Mouse (Mus musculus) hindbrain, embryonic 14.5 days (tissue): ENCODE data around the gene Gm37240. TPM values are rescaled to one million over a fixed set of nuclear protein-coding genes. Genes with fewer than 3 reads are reported as not detected.

Source experiments
- ATAC-seq: fragments of 200-750 bp; cut with Nextera tagmentation; 2 replicates; pipeline ENCODE4 v1.8.0; 2017; ENCODE audit warnings: moderate number of reproducible peaks, mild to moderate bottlenecking, moderate TSS enrichment, moderate library complexity; ENCODE audit not compliant: low FRiP score
- DNase-seq: peaks from one replicate; pipeline ENCODE4 v3.0.0-alpha.2; 2015; ENCODE audit warnings: low spot score
- H3K27ac ChIP-seq: fragments of 300-500 bp; sonication (generic); 2 replicates; pipeline ENCODE4 v1.5.1; 2014; ENCODE audit warnings: mild to moderate bottlenecking, moderate library complexity
- H3K27me3 ChIP-seq: fragments of 300-500 bp; sonication (generic); 2 replicates; pipeline ENCODE4 v1.6.1; 2014; ENCODE audit warnings: mild to moderate bottlenecking, low read length, mixed read lengths; ENCODE audit not compliant: control insufficient read depth, insufficient read depth
- H3K36me3 ChIP-seq: fragments of 300-500 bp; sonication (generic); replicated peaks from 2 replicates; pipeline ENCODE4 v1.6.1; 2014; ENCODE audit not compliant: control insufficient read depth, insufficient read depth
- H3K4me1 ChIP-seq: fragments of 300-500 bp; sonication (generic); replicated peaks from 2 replicates; pipeline ENCODE4 v1.6.1; 2014; ENCODE audit warnings: antibody characterized with exemption, low read length, mixed read lengths; ENCODE audit not compliant: control insufficient read depth, insufficient read depth
- H3K4me2 ChIP-seq: fragments of 300-500 bp; sonication (generic); replicated peaks from 2 replicates; pipeline ENCODE4 v1.6.1; 2014; ENCODE audit warnings: mild to moderate bottlenecking, moderate library complexity
- H3K4me3 ChIP-seq: fragments of 300-500 bp; sonication (generic); replicated peaks from 2 replicates; pipeline ENCODE4 v1.5.1; 2014; ENCODE audit warnings: mild to moderate bottlenecking, low read length
- H3K9ac ChIP-seq: fragments of 300-500 bp; sonication (generic); 2 replicates; pipeline ENCODE4 v1.6.1; 2014
- H3K9me3 ChIP-seq: fragments of 300-500 bp; sonication (generic); 2 replicates; pipeline ENCODE4 v1.6.1; 2016; ENCODE audit warnings: low read length; ENCODE audit not compliant: control insufficient read depth
- WGBS: fragments of 180-500 bp; shearing (Covaris S2); extraction: QIAGEN DNeasy Blood & Tissue Kit; methylation state at CpG from one replicate; pipeline ENCODE4 v1.1.7; 2014; 5-methylcytosine and 5-hydroxymethylcytosine counted together
- polyA plus RNA-seq: library from polyadenylated mRNA; unstranded; fragments of >200 nt; fragmentation: Nextera tagmentation; extraction: Ambion mirVana; gene quantifications from 2 replicates; pipeline ENCODE4 v1.2.1, GENCODE M21; 2014

Gm37240 gene
- polyA plus RNA-seq, 1 experiment from 2014 or later: 0.94 TPM

DNA sequence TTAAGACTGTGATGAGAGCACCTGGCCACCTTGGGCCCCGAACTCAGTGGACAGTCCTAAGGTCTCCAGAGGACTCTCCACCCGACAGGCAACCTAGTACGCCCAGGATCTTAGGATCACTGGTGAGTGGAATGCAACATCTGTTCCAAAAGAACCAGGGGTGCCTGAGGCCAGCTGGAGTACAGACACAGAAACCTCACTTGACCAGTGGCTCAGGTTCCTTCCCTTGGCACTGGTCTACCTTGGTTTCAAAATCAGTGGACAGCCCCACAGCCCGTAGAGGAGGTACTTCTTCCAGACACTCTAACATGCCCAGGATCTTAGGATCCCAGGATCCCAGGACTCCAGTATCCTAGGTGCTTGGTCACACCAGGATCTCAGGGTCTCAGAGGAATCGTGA is 632.8 kb downstream of the Gm37240 start:
- no peak overlapping the region for H3K9ac ChIP-seq
- no peaks in the 10 kb centered on the region for H3K27me3 ChIP-seq
- H3K9me3 ChIP-seq: no peaks in the 10 kb centered on the region
- no peaks in the 10 kb centered on the region for H3K36me3 ChIP-seq
- H3K4me3 ChIP-seq: no peak overlapping the region
- no peaks in the 10 kb centered on the region for H3K4me1 ChIP-seq
- no peak overlapping the region for H3K4me2 ChIP-seq
- WGBS: 94% methylated on average over 5 of the region's 5 CpGs
- no peak overlapping the region for H3K27ac ChIP-seq
- no peak for DNase-seq
- ATAC-seq: no peak

DNA sequence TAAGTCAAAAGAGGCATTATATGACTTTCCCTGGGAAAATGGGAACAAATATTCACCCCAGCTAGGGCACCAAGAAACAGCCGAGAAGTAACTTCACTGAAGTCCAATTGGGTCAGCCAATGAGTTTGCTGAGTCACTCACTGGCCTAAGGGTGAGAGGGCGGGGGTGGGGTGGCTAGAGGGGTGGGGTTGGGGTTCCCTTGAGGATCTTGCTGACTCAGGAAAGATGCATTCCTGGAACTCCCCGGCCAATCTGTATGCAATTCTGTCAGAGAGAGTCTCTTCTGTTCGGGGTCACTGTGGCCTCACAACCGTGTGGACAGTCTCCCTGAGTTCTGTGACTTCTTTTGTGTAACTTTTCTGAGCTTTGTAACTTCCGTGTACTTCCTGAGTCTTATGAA is 635.7 kb downstream of the Gm37240 start:
- Histone ChIP-seq H3K4me3 (no peak overlapping the region), H3K9ac (no peak overlapping the region), H3K4me1 (no peaks in the 10 kb centered on the region), H3K27ac (no peak overlapping the region), H3K27me3 (no peaks in the 10 kb centered on the region), H3K9me3 (no peaks in the 10 kb centered on the region), H3K4me2 (no peak overlapping the region), H3K36me3 (no peaks in the 10 kb centered on the region)
- 87% methylated on average over 6 of the region's 6 CpGs for WGBS
- no peak for DNase-seq
- no peak for ATAC-seq

- DNase-seq (no peak), ATAC-seq (no peak)
- H3K27me3 ChIP-seq: no peaks in the 10 kb centered on the region
- 90% methylated on average over 3 of the region's 3 CpGs for WGBS
- H3K9ac ChIP-seq: no peak overlapping the region
- no peak overlapping the region for H3K4me3 ChIP-seq
- no peaks in the 10 kb centered on the region for H3K4me1 ChIP-seq
- H3K27ac ChIP-seq: no peak overlapping the region
- H3K4me2 ChIP-seq: no peak overlapping the region
- H3K36me3 ChIP-seq: no peaks in the 10 kb centered on the region
- no peaks in the 10 kb centered on the region for H3K9me3 ChIP-seq
Measured at GRCm38 (mm10) chr3:85246131-85246530, 641.2 kb downstream of the Gm37240 start.

DNA sequence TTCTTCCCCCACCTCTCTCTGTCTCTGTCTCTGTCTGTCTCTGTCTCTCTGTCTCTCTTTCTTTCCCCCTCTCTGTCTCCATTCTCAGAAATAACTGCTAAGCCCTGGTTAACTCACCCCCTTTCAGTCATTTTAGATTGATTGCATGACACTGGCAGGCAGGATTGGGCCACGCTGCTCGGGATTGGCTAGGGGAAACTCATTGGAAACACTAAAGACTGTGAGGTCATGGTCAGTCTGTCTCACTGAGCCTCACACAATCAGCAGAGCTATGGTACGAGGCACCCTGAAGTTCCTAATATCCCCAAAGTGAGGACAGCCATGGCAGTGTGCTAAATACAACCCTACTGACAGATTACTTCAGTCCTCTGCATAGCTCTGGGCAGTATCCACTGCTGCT is 650.8 kb downstream of the Gm37240 start:
- no peaks in the 10 kb centered on the region for H3K4me1 ChIP-seq
- H3K4me3 ChIP-seq: no peak overlapping the region
- no peak overlapping the region for H3K4me2 ChIP-seq
- no peak for ATAC-seq
- no peaks in the 10 kb centered on the region for H3K27me3 ChIP-seq
- no peaks in the 10 kb centered on the region for H3K9me3 ChIP-seq
- H3K36me3 ChIP-seq: no peaks in the 10 kb centered on the region
- no peak overlapping the region for H3K27ac ChIP-seq
- WGBS: 72% methylated on average over 3 of the region's 3 CpGs
- DNase-seq: no peak
- no peak overlapping the region for H3K9ac ChIP-seq

DNA sequence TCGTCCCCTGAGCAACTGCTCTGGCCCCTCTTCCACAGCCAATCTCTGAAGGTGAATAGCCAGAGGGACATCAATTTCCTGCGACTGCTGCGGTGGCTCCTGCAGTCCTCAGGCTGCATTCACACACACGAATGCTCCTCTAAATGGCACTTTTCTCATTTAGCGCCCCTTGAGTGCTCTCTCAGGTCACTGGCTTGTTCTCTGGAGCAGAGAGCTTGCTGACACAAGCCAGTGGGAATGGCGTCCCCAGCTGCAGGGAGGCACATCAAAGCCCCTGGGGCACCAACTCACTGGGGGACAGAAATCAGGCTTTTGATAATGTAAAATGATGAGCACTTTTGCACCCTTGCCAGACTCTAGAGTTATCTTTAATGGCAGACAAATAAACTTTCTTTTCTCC is 654.5 kb downstream of the Gm37240 start:
- Histone ChIP-seq H3K9me3 (no peaks in the 10 kb centered on the region), H3K27ac (no peak overlapping the region), H3K36me3 (no peaks in the 10 kb centered on the region), H3K27me3 (no peaks in the 10 kb centered on the region), H3K9ac (no peak overlapping the region), H3K4me2 (no peak overlapping the region), H3K4me1 (no peaks in the 10 kb centered on the region), H3K4me3 (no peak overlapping the region)
- 49% methylated on average over 6 of the region's 6 CpGs for WGBS
- ATAC-seq (no peak), DNase-seq (no peak)

GRCm38 (mm10) chr3:85222046-85222445 is 665.3 kb downstream of the Gm37240 start:
- no peak overlapping the region for H3K9ac ChIP-seq
- no peaks in the 10 kb centered on the region for H3K9me3 ChIP-seq
- no peak for ATAC-seq
- H3K27ac ChIP-seq: no peak overlapping the region
- 72% methylated on average over 5 of the region's 5 CpGs for WGBS
- no peaks in the 10 kb centered on the region for H3K27me3 ChIP-seq
- H3K36me3 ChIP-seq: no peaks in the 10 kb centered on the region
- no peak for DNase-seq
- H3K4me1 ChIP-seq: no peaks in the 10 kb centered on the region
- H3K4me3 ChIP-seq: no peak overlapping the region
- H3K4me2 ChIP-seq: no peak overlapping the region

GRCm38 (mm10) chr3:85214926-85215325 is 672.4 kb downstream of the Gm37240 start:
- Histone ChIP-seq H3K27ac (no peak overlapping the region), H3K27me3 (no peaks in the 10 kb centered on the region), H3K4me1 (no peaks in the 10 kb centered on the region), H3K4me2 (no peak overlapping the region), H3K9me3 (no peaks in the 10 kb centered on the region), H3K36me3 (no peaks in the 10 kb centered on the region), H3K4me3 (no peak overlapping the region), H3K9ac (no peak overlapping the region)
- 83% methylated on average over 5 of the region's 5 CpGs for WGBS
- ATAC-seq (no peak), DNase-seq (no peak)

GRCm38 (mm10) chr3:85212751-85213350 is 674.5 kb downstream of the Gm37240 start:
- H3K4me1 ChIP-seq: no peaks in the 10 kb centered on the region
- WGBS: 81% methylated on average over 9 of the region's 9 CpGs
- no peak for ATAC-seq

DNA sequence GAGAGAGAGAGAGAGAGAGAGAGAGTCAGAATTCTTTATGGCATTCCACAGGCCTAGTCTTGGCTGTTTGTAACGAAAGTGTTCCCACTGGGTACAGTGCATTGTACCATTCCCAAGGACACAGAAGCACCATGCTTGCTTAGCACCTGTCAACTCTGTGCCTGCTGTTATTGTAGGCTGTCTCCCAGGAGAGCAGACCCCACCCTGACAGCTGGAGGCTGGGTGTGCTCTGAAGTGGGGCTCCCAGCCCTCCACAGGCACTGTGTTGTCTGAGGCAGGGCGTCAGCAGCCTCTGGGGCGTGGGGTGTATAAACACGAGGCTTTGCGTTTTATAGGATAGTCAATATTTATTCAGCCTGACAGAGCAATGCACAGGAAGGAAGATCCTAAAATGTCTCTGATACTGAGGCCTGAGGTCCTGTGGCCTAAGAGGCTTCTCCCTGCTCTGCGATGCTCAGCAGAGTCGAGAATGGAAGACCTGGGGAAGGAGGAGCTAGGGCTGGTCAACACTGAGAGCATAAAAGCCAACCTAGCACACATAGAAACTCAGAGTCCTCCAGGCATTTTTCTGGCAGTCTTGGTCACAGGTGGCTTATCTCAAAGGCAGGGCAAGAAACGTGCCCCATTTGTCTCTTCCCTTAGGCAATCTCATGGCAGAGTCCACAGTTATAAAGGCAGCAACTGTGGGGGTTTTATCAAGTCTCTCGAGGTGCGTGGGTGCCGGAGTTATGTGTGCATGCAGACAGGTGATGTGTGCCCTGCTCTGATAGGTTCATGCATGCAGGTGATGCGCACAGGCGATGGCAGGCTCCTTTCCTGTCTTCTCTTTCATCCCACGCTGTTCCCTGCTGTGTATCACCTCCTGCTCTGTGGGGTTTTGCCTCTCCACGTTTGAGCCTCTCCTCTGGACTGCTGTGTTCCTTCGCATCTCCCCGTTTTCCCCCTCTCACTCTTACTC is 677.2 kb downstream of the Gm37240 start:
- 80% methylated on average over 17 of the region's 17 CpGs for WGBS
- ATAC-seq: no peak

More at GRCm38 (mm10) chr3:85212751-85213350, 674.5 kb downstream of the Gm37240 start:
- DNase-seq: no peak
- H3K4me2 ChIP-seq: no peak overlapping the region
- no peaks in the 10 kb centered on the region for H3K27me3 ChIP-seq
- no peak overlapping the region for H3K27ac ChIP-seq
- no peaks in the 10 kb centered on the region for H3K9me3 ChIP-seq
- no peak overlapping the region for H3K9ac ChIP-seq
- H3K36me3 ChIP-seq: no peaks in the 10 kb centered on the region
- H3K4me3 ChIP-seq: no peak overlapping the region

More for the DNA sequence above, 677.2 kb downstream of the Gm37240 start:
- no peak overlapping the region for H3K4me2 ChIP-seq
- no peak overlapping the region for H3K4me3 ChIP-seq
- H3K9me3 ChIP-seq: no peaks in the 10 kb centered on the region
- no peak for DNase-seq
- H3K4me1 ChIP-seq: no peaks in the 10 kb centered on the region
- H3K9ac ChIP-seq: no peak overlapping the region
- no peaks in the 10 kb centered on the region for H3K36me3 ChIP-seq
- no peak overlapping the region for H3K27ac ChIP-seq
- H3K27me3 ChIP-seq: no peaks in the 10 kb centered on the region
